Mouse (Mus musculus): Measurements from ENCODE around the gene Rsph3a. TPM values are rescaled to one million over a fixed set of nuclear protein-coding genes. Genes with fewer than 3 reads are reported as not detected.
"Not testable (repeated sequence)": the region's sequence is repeated elsewhere in the genome, so short reads cannot be mapped to it uniquely, and the experiment has no call there.

The Rsph3a gene
- polyA plus RNA-seq, 1 experiment from 2014 or later, result 14.3 TPM

- not testable (repeated sequence) for ATAC-seq (ENCODE audit: low read depth); H3K27ac ChIP-seq (ENCODE audit: low read length); H3K9me3 ChIP-seq (replicated peaks; ENCODE audit: control insufficient read depth, low read length); H3K4me2 ChIP-seq (ENCODE audit: low read depth, low read length); H3K27me3 ChIP-seq (ENCODE audit: control insufficient read depth, insufficient read depth, low read depth, low read length); H3K36me3 ChIP-seq (ENCODE audit: control insufficient read depth, insufficient read depth); H3K4me1 ChIP-seq (ENCODE audit: control insufficient read depth, low read depth, low read length); H3K9ac ChIP-seq (ENCODE audit: low read depth, low read length); H3K4me3 ChIP-seq (ENCODE audit: low read depth, low read length)
- WGBS (ENCODE audit: insufficient replicate concordance), result 50% methylated on average over 1 of the region's 6 CpGs
These were observed 61.4 kb downstream of the Rsph3a start for GRCm38 (mm10) chr17:8006771-8007170.

GRCm38 (mm10) chr17:8009565-8009964 lies 64.2 kb downstream of the Rsph3a start:
- ATAC-seq (ENCODE audit: low read depth); H3K27ac ChIP-seq (ENCODE audit: low read length); H3K4me2 ChIP-seq (ENCODE audit: low read depth, low read length); H3K36me3 ChIP-seq (ENCODE audit: control insufficient read depth, insufficient read depth); H3K9ac ChIP-seq (ENCODE audit: low read depth, low read length); H3K4me1 ChIP-seq (ENCODE audit: control insufficient read depth, low read depth, low read length); H3K27me3 ChIP-seq (ENCODE audit: control insufficient read depth, insufficient read depth, low read depth, low read length); H3K9me3 ChIP-seq (replicated peaks; ENCODE audit: control insufficient read depth, low read length); H3K4me3 ChIP-seq (ENCODE audit: low read depth, low read length): not testable (repeated sequence)
- 33% methylated on average over 3 of the region's 7 CpGs for WGBS (ENCODE audit: insufficient replicate concordance)

GRCm38 (mm10) chr17:8013974-8014373 lies 68.6 kb downstream of the Rsph3a start:
- not testable (repeated sequence) for H3K4me1 ChIP-seq (ENCODE audit: control insufficient read depth, low read depth, low read length); ATAC-seq (ENCODE audit: low read depth); H3K9ac ChIP-seq (ENCODE audit: low read depth, low read length); H3K9me3 ChIP-seq (replicated peaks; ENCODE audit: control insufficient read depth, low read length); H3K27ac ChIP-seq (ENCODE audit: low read length); H3K4me2 ChIP-seq (ENCODE audit: low read depth, low read length); H3K27me3 ChIP-seq (ENCODE audit: control insufficient read depth, insufficient read depth, low read depth, low read length); H3K36me3 ChIP-seq (ENCODE audit: control insufficient read depth, insufficient read depth); H3K4me3 ChIP-seq (ENCODE audit: low read depth, low read length)
- 59% methylated on average over 3 of the region's 4 CpGs for WGBS (ENCODE audit: insufficient replicate concordance)

GRCm38 (mm10) chr17:8022675-8023074 lies 77.3 kb downstream of the Rsph3a start:
- not testable (repeated sequence) for H3K27me3 ChIP-seq (ENCODE audit: control insufficient read depth, insufficient read depth, low read depth, low read length); H3K4me3 ChIP-seq (ENCODE audit: low read depth, low read length); H3K27ac ChIP-seq (ENCODE audit: low read length); H3K9ac ChIP-seq (ENCODE audit: low read depth, low read length); H3K36me3 ChIP-seq (ENCODE audit: control insufficient read depth, insufficient read depth); H3K4me2 ChIP-seq (ENCODE audit: low read depth, low read length); H3K9me3 ChIP-seq (replicated peaks; ENCODE audit: control insufficient read depth, low read length); ATAC-seq (ENCODE audit: low read depth); H3K4me1 ChIP-seq (ENCODE audit: control insufficient read depth, low read depth, low read length)
- no CpG with 5 or more reads among the region's 6 CpGs for WGBS (ENCODE audit: insufficient replicate concordance)

DNA sequence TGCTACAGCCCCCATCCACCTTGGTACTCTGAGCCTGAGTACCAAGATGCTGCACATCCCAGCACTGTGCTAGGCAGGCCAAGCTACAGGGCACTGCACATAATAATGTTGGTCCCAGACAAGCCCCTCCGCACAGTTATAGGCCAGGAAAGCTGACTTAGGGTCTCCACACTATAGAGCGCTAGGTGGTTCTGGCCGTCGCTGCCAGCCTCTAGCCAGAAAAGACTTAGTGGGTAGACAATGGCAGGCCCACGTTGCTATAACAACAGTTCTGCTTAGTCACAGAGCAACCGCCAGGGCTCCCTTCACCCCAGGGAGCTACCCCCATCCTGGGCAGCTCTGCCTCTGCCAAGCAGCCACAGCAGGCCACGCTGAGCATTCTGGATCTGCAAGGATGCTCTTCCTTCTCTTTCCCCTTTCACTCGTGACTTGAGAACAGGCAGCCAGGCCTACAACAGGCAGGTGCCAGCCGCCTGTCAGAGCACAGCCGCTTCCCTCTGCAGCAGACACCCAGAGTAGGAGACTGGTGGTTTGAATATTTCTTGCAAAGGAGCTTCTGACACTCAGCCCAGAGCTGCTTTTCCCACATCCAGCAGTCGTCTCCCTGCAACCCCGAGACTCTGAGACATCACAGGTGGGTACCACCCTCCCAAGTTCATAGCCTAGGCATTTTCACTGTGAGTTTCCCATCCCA lies 82.2 kb downstream of the Rsph3a start:
- not testable (repeated sequence) for H3K27me3 ChIP-seq (ENCODE audit: control insufficient read depth, insufficient read depth, low read depth, low read length); ATAC-seq (ENCODE audit: low read depth); H3K9me3 ChIP-seq (replicated peaks; ENCODE audit: control insufficient read depth, low read length); H3K4me3 ChIP-seq (ENCODE audit: low read depth, low read length); H3K36me3 ChIP-seq (ENCODE audit: control insufficient read depth, insufficient read depth); H3K4me1 ChIP-seq (ENCODE audit: control insufficient read depth, low read depth, low read length); H3K9ac ChIP-seq (ENCODE audit: low read depth, low read length); H3K4me2 ChIP-seq (ENCODE audit: low read depth, low read length); H3K27ac ChIP-seq (ENCODE audit: low read length)
- WGBS (ENCODE audit: insufficient replicate concordance), result no CpG with 5 or more reads among the region's 12 CpGs

Other genes with a start within 250 kb of the Rsph3a start
- 0.56 and 0.72 TPM in 2 replicates for gene Fndc1, start 118.3 kb upstream of the Rsph3a start, polyA plus RNA-seq (2015; fragmentation: Nextera tagmentation; extraction: Ambion mirVana)
- 2.4 and 2.7 TPM in 2 replicates for gene Tagap, start 19.6 kb upstream of the Rsph3a start, polyA plus RNA-seq (2015; fragmentation: Nextera tagmentation; extraction: Ambion mirVana)
- gene Gm49673, start 202.2 kb downstream of the Rsph3a start, polyA plus RNA-seq (2015; fragmentation: Nextera tagmentation; extraction: Ambion mirVana), result not detected in 2 replicates
- gene Rnaset2a, start 202.5 kb downstream of the Rsph3a start, polyA plus RNA-seq (2015; fragmentation: Nextera tagmentation; extraction: Ambion mirVana), result 17.2 and 19.6 TPM in 2 replicates
- 9.3 and 9.9 TPM in 2 replicates for gene Fgfr1op, start 219.9 kb downstream of the Rsph3a start, polyA plus RNA-seq (2015; fragmentation: Nextera tagmentation; extraction: Ambion mirVana)